Mouse (Mus musculus): Measurements from ENCODE around the gene Washc1.

DNA sequence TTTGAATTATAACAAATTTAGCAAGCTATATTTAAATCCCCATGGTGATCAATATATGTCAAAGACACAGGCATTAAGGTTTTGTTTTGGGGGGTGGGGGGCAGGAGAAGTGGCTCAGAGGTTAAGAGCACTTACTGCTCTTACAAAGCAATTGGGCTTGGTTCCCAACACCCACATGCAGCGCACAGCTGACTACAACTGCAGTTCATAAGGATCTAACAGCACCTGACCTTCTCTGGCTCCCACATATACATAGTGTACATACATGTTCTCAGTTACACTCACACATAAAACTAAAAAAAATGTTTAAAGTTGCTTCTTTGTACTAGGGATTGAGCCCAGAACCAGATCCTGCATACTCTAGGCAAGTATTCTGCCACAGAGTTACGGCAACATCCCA, 20.0 kb upstream of the Washc1 start:
- TF ChIP-seq CTCF (IDR thresholded peaks at IDR 0.05; ENCODE audit: low read depth, low read length) = no peak
- no peak for TF ChIP-seq GATA1 (IDR thresholded peaks at IDR 0.05; ENCODE audit: borderline replicate concordance, low read length)
- no peak for TF ChIP-seq TAL1 (conservative IDR thresholded peaks at IDR 0.05; ENCODE audit: low read depth, low read length)
- no peak for TF ChIP-seq POLR2AphosphoS5 (IDR thresholded peaks at IDR 0.05; ENCODE audit: insufficient replicate concordance, low read depth, low read length)
- no peak for TF ChIP-seq GATA2 (IDR thresholded peaks at IDR 0.05; ENCODE audit: borderline replicate concordance, low read depth, low read length)

All from G1E (cell line).